Mouse (Mus musculus) liver, adult 2 months (tissue): ENCODE results near the gene Rhbdd1.

Experiments
- CTCF ChIP-seq: fragments of 200-500 bp; IDR thresholded peaks from 2 replicates; pipeline ENCODE4 v1.5.1; 2011; ENCODE audit warnings: low read depth, low read length, control low read depth
- POLR2A ChIP-seq: fragments of 200-500 bp; IDR thresholded peaks from 2 replicates; pipeline ENCODE4 v1.6.1; 2011; ENCODE audit warnings: low read length, control low read depth; ENCODE audit not compliant: insufficient read depth; ENCODE audit errors: extremely low read depth

GRCm38 (mm10) chr1:82364047-82364446 lies 47.8 kb downstream of the Rhbdd1 start:
- TF ChIP-seq CTCF (no peak), POLR2A (no peak)
